Mouse (Mus musculus) neural tube, embryonic 11.5 days (tissue): ENCODE measurements at regions not wholly inside any gene's neighbourhood (a gene's known extent, or its start where the extent isn't known, plus 50 kb on each side); places are given as distances from the start of the nearest gene placed in this dataset.
"Not testable (repeated sequence)": the region's sequence is repeated elsewhere in the genome, so short reads cannot be mapped to it uniquely, and the experiment has no call there.

ENCODE experiments used
- ATAC-seq: fragments of 200-750 bp; cut with Nextera tagmentation; 2 replicates; pipeline ENCODE4 v1.8.0; 2017; ENCODE audit warnings: moderate number of reproducible peaks, mild to moderate bottlenecking, moderate TSS enrichment, moderate library complexity; ENCODE audit not compliant: insufficient read depth, low FRiP score, low TSS enrichment
- DNase-seq: peaks from one replicate; pipeline ENCODE4 v3.0.0-alpha.2; 2015; ENCODE audit warnings: low spot score
- H3K27ac ChIP-seq: fragments of 300-500 bp; sonication (generic); 2 replicates; pipeline ENCODE4 v1.5.1; 2014; ENCODE audit warnings: low read depth, mild to moderate bottlenecking, low read length
- H3K27me3 ChIP-seq: fragments of 300-500 bp; sonication (generic); 2 replicates; pipeline ENCODE4 v1.6.1; 2014; ENCODE audit warnings: mild to moderate bottlenecking, low read length, mixed read lengths; ENCODE audit not compliant: control insufficient read depth, insufficient read depth
- H3K36me3 ChIP-seq: fragments of 300-500 bp; sonication (generic); 2 replicates; pipeline ENCODE4 v1.6.1; 2014; ENCODE audit warnings: mild to moderate bottlenecking, low read length, moderate library complexity, mixed read lengths; ENCODE audit not compliant: control insufficient read depth, insufficient read depth
- H3K4me1 ChIP-seq: fragments of 300-500 bp; sonication (generic); 2 replicates; pipeline ENCODE4 v1.6.1; 2014; ENCODE audit warnings: low read length, mixed read lengths; ENCODE audit not compliant: control insufficient read depth, insufficient read depth
- H3K4me2 ChIP-seq: fragments of 300-500 bp; sonication (generic); 2 replicates; pipeline ENCODE4 v1.6.1; 2014; ENCODE audit warnings: low read depth, mild to moderate bottlenecking, moderate library complexity
- H3K4me3 ChIP-seq: fragments of 300-500 bp; sonication (generic); 2 replicates; pipeline ENCODE4 v1.5.1; 2014; ENCODE audit warnings: low read depth, low read length
- H3K9ac ChIP-seq: fragments of 300-500 bp; sonication (generic); 2 replicates; pipeline ENCODE4 v1.6.1; 2014; ENCODE audit warnings: mild to moderate bottlenecking, low read length
- H3K9me3 ChIP-seq: fragments of 300-500 bp; sonication (generic); 2 replicates; pipeline ENCODE4 v1.6.1; 2016; ENCODE audit warnings: low read length; ENCODE audit not compliant: control insufficient read depth
- WGBS: fragments of 180-500 bp; shearing (Covaris S2); extraction: QIAGEN DNeasy Blood & Tissue Kit; methylation state at CpG from one replicate; pipeline ENCODE4 v1.1.7; 2014; 5-methylcytosine and 5-hydroxymethylcytosine counted together

GRCm38 (mm10) chr13:42000966-42001365 is 50.9 kb upstream of the Hivep1 start:
- Histone ChIP-seq H3K27ac (no peak overlapping the region), H3K4me2 (no peak overlapping the region), H3K9me3 (no peaks in the 10 kb centered on the region), H3K4me3 (no peak overlapping the region), H3K9ac (no peak overlapping the region), H3K27me3 (no peaks in the 10 kb centered on the region), H3K4me1 (no peaks in the 10 kb centered on the region), H3K36me3 (no peaks in the 10 kb centered on the region)
- WGBS = 77% methylated on average over 3 of the region's 3 CpGs
- ATAC-seq (no peak), DNase-seq (no peak)

DNA sequence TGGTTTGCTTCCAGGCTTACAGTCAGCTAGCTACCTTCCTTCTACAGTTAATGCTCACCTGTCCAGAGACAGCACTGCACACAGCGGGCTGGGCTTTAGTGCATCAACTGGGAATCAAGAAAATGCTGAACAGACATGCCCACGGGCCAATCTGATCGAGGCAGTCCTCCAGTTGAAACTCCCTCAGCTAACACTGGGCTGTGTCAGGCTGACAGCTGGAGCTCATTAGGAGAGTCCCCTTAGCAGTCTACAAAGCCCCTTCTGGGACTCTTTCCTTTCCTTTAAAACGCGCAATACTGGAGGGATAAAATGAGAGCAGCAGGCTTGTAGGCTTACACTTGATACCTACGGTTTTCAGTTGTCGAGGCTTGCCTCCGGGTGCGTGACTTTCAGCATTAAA is 53.9 kb upstream of the Hivep1 start:
- no peak for ATAC-seq
- H3K36me3 ChIP-seq = no peaks in the 10 kb centered on the region
- no peak overlapping the region for H3K27ac ChIP-seq
- no peak overlapping the region for H3K4me3 ChIP-seq
- no peaks in the 10 kb centered on the region for H3K4me1 ChIP-seq
- H3K4me2 ChIP-seq = no peak overlapping the region
- no peaks in the 10 kb centered on the region for H3K27me3 ChIP-seq
- WGBS = 60% methylated on average over 9 of the region's 9 CpGs
- H3K9ac ChIP-seq = no peak overlapping the region
- peak; percentile 17 for DNase-seq
- no peaks in the 10 kb centered on the region for H3K9me3 ChIP-seq

GRCm38 (mm10) chr13:41994126-41994525 is 57.7 kb upstream of the Hivep1 start:
- H3K9ac ChIP-seq = no peak overlapping the region
- H3K4me3 ChIP-seq = no peak overlapping the region
- H3K4me2 ChIP-seq = no peak overlapping the region
- ATAC-seq (no peak), DNase-seq (no peak)
- H3K4me1 ChIP-seq = no peaks in the 10 kb centered on the region
- H3K9me3 ChIP-seq = no peaks in the 10 kb centered on the region
- no peak overlapping the region for H3K27ac ChIP-seq
- H3K36me3 ChIP-seq = no peaks in the 10 kb centered on the region
- 62% methylated on average over 3 of the region's 3 CpGs for WGBS
- H3K27me3 ChIP-seq = no peaks in the 10 kb centered on the region

GRCm38 (mm10) chr13:41975918-41976317 is 75.9 kb upstream of the Hivep1 start:
- H3K27me3 ChIP-seq = no peaks in the 10 kb centered on the region
- no peak overlapping the region for H3K27ac ChIP-seq
- H3K4me2 ChIP-seq = no peak overlapping the region
- no peaks in the 10 kb centered on the region for H3K9me3 ChIP-seq
- H3K4me1 ChIP-seq = no peaks in the 10 kb centered on the region
- 73% methylated on average over 3 of the region's 3 CpGs for WGBS
- no peaks in the 10 kb centered on the region for H3K36me3 ChIP-seq
- H3K9ac ChIP-seq = no peak overlapping the region
- DNase-seq (no peak), ATAC-seq (no peak)
- H3K4me3 ChIP-seq = no peak overlapping the region

- DNase-seq (no peak), ATAC-seq (no peak)
- Histone ChIP-seq H3K4me2 (no peak overlapping the region), H3K27me3 (no peaks in the 10 kb centered on the region), H3K4me3 (no peak overlapping the region), H3K27ac (no peak overlapping the region), H3K9me3 (no peaks in the 10 kb centered on the region), H3K4me1 (no peaks in the 10 kb centered on the region), H3K9ac (no peak overlapping the region), H3K36me3 (no peaks in the 10 kb centered on the region)
- 86% methylated on average over 3 of the region's 3 CpGs for WGBS
These were observed 88.9 kb upstream of the Hivep1 start for GRCm38 (mm10) chr13:41962915-41963314.

- not testable (repeated sequence) for H3K9me3 ChIP-seq, H3K4me1 ChIP-seq, H3K4me2 ChIP-seq, H3K27me3 ChIP-seq, H3K36me3 ChIP-seq, H3K9ac ChIP-seq, H3K27ac ChIP-seq, H3K4me3 ChIP-seq, ATAC-seq
- peak; percentile 75 for DNase-seq
- WGBS = 87% methylated on average over 3 of the region's 3 CpGs
These were observed 90.9 kb upstream of the Hivep1 start for GRCm38 (mm10) chr13:41960960-41961359.

- H3K27me3 ChIP-seq = no peaks in the 10 kb centered on the region
- no peaks in the 10 kb centered on the region for H3K36me3 ChIP-seq
- ATAC-seq (no peak), DNase-seq (no peak)
- H3K27ac ChIP-seq = no peak overlapping the region
- H3K9ac ChIP-seq = no peak overlapping the region
- no peak overlapping the region for H3K4me3 ChIP-seq
- H3K9me3 ChIP-seq = no peaks in the 10 kb centered on the region
- H3K4me2 ChIP-seq = no peak overlapping the region
- H3K4me1 ChIP-seq = no peaks in the 10 kb centered on the region
- WGBS = 80% methylated on average over 4 of the region's 4 CpGs
These were observed 93.9 kb upstream of the Hivep1 start for GRCm38 (mm10) chr13:41957932-41958331.

DNA sequence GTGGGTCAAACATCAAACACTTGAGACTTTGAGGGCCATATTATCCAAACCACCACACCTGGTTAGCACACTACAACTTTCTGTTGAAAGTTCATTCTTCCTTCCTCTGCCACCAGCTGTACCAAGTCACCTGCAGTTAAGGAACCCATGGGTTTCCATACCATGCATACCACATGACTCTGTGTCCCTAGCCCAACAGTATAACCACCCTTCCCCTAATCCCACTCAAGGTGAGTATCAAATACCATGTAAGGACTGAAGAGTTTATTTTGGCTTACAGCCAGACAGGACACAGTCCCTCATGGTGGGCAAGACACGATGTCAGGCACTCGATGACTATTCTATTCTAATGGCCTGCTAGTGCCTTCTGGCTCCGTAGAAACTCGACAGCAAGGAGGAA is 95.9 kb upstream of the Hivep1 start:
- DNase-seq = no peak
- H3K9me3 ChIP-seq = no peaks in the 10 kb centered on the region
- H3K27me3 ChIP-seq = no peaks in the 10 kb centered on the region
- H3K9ac ChIP-seq = no peak overlapping the region
- H3K4me1 ChIP-seq = no peaks in the 10 kb centered on the region
- H3K36me3 ChIP-seq = no peaks in the 10 kb centered on the region
- H3K4me2 ChIP-seq = no peak overlapping the region
- H3K27ac ChIP-seq = no peak overlapping the region
- WGBS = 92% methylated on average over 4 of the region's 4 CpGs
- no peak overlapping the region for H3K4me3 ChIP-seq
- ATAC-seq = no peak

- H3K9ac ChIP-seq = no peak overlapping the region
- no peak overlapping the region for H3K27ac ChIP-seq
- H3K4me1 ChIP-seq = no peaks in the 10 kb centered on the region
- no peaks in the 10 kb centered on the region for H3K27me3 ChIP-seq
- H3K36me3 ChIP-seq = no peaks in the 10 kb centered on the region
- ATAC-seq = no peak
- H3K4me2 ChIP-seq = no peak overlapping the region
- no peaks in the 10 kb centered on the region for H3K9me3 ChIP-seq
- no peak for DNase-seq
- WGBS = 84% methylated on average over 3 of the region's 3 CpGs
- no peak overlapping the region for H3K4me3 ChIP-seq
These were observed 96.6 kb upstream of the Hivep1 start for GRCm38 (mm10) chr13:41955198-41955597.
